Mouse (Mus musculus) retina, postnatal 7 days (tissue): ENCODE results near the gene Btbd35f9.
"Not testable (repeated sequence)": the region's sequence is repeated elsewhere in the genome, so short reads cannot be mapped to it uniquely, and the experiment has no call there.

Experiments used
- DNase-seq: peaks from one replicate; pipeline ENCODE4 v3.0.0-alpha.2; 2012; ENCODE audit warnings: low read depth, low spot score

The Btbd35f9 gene

GRCm38 (mm10) chrX:34161399-34161798 is at the start of gene Btbd35f9:
Btbd35f9 (minus strand) TSS chrX:34161499.
- not testable (repeated sequence) for DNase-seq
